Mouse (Mus musculus): ENCODE measurements at regions not wholly inside any gene's neighbourhood (a gene's known extent, or its start where the extent isn't known, plus 50 kb on each side); places are given as distances from the start of the nearest gene placed in this dataset.

DNA sequence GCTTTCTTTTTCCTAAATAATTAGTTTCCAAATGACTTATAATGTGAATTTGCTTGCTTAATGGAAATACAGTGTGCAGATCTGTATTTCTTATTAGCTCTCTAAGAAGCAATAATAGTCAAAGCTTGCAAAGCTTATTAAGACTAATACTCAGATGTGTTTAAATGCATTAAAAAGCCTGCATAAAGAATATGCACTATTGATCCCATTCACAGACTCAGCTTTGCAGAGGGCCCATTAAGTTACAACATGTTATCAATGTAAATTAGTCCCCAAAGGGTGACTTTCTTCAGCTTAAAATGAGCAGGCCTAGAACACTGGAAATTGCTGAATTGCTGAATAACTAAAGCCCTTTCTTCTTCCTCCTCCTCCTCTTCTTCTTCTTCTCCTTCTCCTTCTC lies 78.8 kb upstream of the Sgk1 start:
- H3K27ac ChIP-seq (ENCODE audit: insufficient read depth, low read depth, low read length), result no peak overlapping the region
- no peaks in the 10 kb centered on the region for H3K4me1 ChIP-seq (ENCODE audit: control insufficient read depth, insufficient read depth, insufficient read length, low read length)
- no peaks in the 10 kb centered on the region for H3K36me3 ChIP-seq (ENCODE audit: control insufficient read depth, insufficient read depth, low read length)
- no peaks in the 10 kb centered on the region for H3K27me3 ChIP-seq (ENCODE audit: control insufficient read depth, insufficient read depth, low read length)
- no peak for TF ChIP-seq CTCF (IDR thresholded peaks at IDR 0.05; ENCODE audit: extremely low read depth, insufficient read length, insufficient replicate concordance, low read depth, low read length)
- TF ChIP-seq POLR2A (IDR thresholded peaks at IDR 0.05; ENCODE audit: low read depth, low read length), result no peak
- no peak overlapping the region for H3K4me3 ChIP-seq (ENCODE audit: low read depth, low read length)

DNA sequence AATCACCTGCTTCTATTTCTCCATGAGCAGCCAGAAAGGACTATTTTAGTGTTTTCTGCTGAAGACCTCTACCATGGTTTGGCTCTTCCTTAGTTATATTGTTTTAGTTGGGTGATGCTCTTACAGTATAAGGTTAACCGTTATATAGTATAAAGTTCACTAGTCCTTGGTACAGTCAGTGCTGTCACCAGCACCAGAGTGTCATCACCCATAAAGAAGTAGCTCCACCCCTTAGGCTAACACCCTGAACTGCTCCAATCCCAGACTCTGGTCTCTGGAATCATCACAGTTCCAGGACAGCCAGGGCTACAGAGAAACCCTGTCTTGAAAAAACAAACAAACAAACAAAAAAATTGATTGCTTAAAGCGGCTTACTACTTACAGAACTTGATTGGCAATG lies 77.2 kb upstream of the Sgk1 start:
- H3K27me3 ChIP-seq (ENCODE audit: control insufficient read depth, insufficient read depth, low read length), result no peaks in the 10 kb centered on the region
- H3K4me1 ChIP-seq (ENCODE audit: control insufficient read depth, insufficient read depth, insufficient read length, low read length), result no peaks in the 10 kb centered on the region
- TF ChIP-seq CTCF (IDR thresholded peaks at IDR 0.05; ENCODE audit: extremely low read depth, insufficient read length, insufficient replicate concordance, low read depth, low read length) (no peak), POLR2A (IDR thresholded peaks at IDR 0.05; ENCODE audit: low read depth, low read length) (no peak)
- H3K27ac ChIP-seq (ENCODE audit: insufficient read depth, low read depth, low read length), result no peak overlapping the region
- H3K36me3 ChIP-seq (ENCODE audit: control insufficient read depth, insufficient read depth, low read length), result no peaks in the 10 kb centered on the region
- H3K4me3 ChIP-seq (ENCODE audit: low read depth, low read length), result no peak overlapping the region
- WGBS, result 60% methylated on average over 2 of the region's 2 CpGs

DNA sequence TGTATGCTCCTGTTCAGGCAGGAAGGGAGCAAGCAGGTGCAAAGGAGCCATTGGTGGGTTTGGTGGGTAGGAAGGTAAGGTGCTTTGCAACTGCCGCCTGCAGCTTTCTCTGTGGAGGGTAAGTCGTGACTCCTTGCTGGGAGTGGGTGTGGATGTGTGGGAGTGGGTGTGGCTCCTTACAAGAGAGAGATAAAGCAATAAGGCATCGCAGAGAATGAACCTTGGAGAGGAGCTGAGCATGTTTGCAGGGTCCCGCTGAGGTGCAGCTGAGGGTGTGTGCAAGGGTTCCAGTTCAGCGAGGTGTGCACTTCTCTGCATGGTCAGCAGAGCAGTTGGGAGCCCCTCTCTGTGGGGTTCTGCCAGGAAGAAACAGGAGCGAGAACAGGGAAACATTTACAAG lies 76.4 kb upstream of the Sgk1 start:
- no peak overlapping the region for H3K4me3 ChIP-seq (ENCODE audit: low read depth, low read length)
- H3K27ac ChIP-seq (ENCODE audit: insufficient read depth, low read depth, low read length), result no peak overlapping the region
- no peaks in the 10 kb centered on the region for H3K27me3 ChIP-seq (ENCODE audit: control insufficient read depth, insufficient read depth, low read length)
- no peaks in the 10 kb centered on the region for H3K36me3 ChIP-seq (ENCODE audit: control insufficient read depth, insufficient read depth, low read length)
- WGBS, result 57% methylated on average over 6 of the region's 6 CpGs
- no peak for TF ChIP-seq POLR2A (IDR thresholded peaks at IDR 0.05; ENCODE audit: low read depth, low read length)
- TF ChIP-seq CTCF (IDR thresholded peaks at IDR 0.05; ENCODE audit: extremely low read depth, insufficient read length, insufficient replicate concordance, low read depth, low read length), result no peak
- no peaks in the 10 kb centered on the region for H3K4me1 ChIP-seq (ENCODE audit: control insufficient read depth, insufficient read depth, insufficient read length, low read length)

DNA sequence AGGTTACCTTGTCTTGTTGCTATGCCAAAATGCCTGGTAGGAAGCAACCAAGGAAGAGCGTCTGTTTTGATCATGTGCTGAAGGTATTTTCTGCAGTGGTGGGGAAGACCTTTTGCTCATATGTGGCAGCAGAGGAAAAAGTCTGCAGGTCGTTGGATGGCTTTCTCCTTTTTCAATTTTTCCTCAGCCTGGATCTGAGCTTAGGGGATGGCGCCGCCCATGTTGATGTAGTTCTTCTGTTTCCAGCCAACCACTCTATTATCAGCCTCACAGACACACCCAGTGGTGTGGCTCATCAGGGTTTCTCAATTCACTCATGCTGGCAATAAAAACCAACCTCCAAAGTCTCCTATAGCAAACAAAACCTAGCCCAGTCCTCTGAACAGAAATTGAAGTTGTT lies 75.3 kb upstream of the Sgk1 start:
- Histone ChIP-seq H3K4me1 (ENCODE audit: control insufficient read depth, insufficient read depth, insufficient read length, low read length) (no peaks in the 10 kb centered on the region), H3K27ac (ENCODE audit: insufficient read depth, low read depth, low read length) (no peak overlapping the region), H3K36me3 (ENCODE audit: control insufficient read depth, insufficient read depth, low read length) (no peaks in the 10 kb centered on the region), H3K4me3 (ENCODE audit: low read depth, low read length) (no peak overlapping the region), H3K27me3 (ENCODE audit: control insufficient read depth, insufficient read depth, low read length) (no peaks in the 10 kb centered on the region)
- TF ChIP-seq CTCF (IDR thresholded peaks at IDR 0.05; ENCODE audit: extremely low read depth, insufficient read length, insufficient replicate concordance, low read depth, low read length), result no peak
- no peak for TF ChIP-seq POLR2A (IDR thresholded peaks at IDR 0.05; ENCODE audit: low read depth, low read length)
- WGBS, result 95% methylated on average over 4 of the region's 4 CpGs

DNA sequence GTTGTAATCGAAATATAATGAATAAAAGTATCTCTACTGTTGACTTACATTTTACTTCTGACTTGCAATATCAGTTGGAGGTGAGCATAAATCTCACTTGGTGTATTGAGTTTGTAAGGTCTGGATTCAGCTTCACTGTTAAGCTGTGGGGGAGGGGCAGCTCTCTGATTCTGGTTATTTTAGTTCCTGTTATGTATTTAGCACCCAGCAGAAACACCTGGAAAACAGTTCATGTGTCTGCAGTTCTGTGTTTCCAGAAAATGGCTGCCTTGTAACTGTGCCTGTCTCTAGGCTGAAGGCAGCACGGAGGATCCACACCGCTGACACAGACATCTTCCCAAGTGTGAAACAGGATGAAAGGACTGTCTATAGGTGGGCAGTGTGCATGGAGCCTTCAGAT lies 62.3 kb upstream of the Sgk1 start:
- no peaks in the 10 kb centered on the region for H3K27me3 ChIP-seq (ENCODE audit: control insufficient read depth, insufficient read depth, low read length)
- H3K4me3 ChIP-seq (ENCODE audit: low read depth, low read length), result no peak overlapping the region
- no peaks in the 10 kb centered on the region for H3K36me3 ChIP-seq (ENCODE audit: control insufficient read depth, insufficient read depth, low read length)
- 87% methylated on average over 3 of the region's 3 CpGs for WGBS
- TF ChIP-seq POLR2A (IDR thresholded peaks at IDR 0.05; ENCODE audit: low read depth, low read length), result no peak
- H3K27ac ChIP-seq (ENCODE audit: insufficient read depth, low read depth, low read length), result no peak overlapping the region
- no peaks in the 10 kb centered on the region for H3K4me1 ChIP-seq (ENCODE audit: control insufficient read depth, insufficient read depth, insufficient read length, low read length)

DNA sequence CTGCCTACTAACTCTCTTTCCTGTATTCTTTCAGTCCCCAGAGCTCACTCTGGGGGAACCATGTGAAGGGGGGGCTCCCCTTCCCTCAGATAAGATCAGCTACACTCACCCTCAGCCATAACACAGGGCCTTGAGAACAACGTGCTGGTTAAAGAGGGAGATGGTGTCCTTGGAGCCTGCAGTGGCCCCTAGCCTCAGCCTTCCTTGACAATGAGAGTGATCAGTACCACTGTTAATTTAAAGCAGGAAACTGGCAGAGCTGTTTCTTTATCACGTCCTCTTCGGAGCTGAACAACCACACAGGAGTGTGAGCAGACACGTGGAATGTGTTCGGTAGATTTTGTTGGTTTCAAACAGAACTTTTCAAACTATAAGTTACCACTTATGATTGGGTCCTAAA lies 60.6 kb upstream of the Sgk1 start:
- 85% methylated on average over 5 of the region's 5 CpGs for WGBS
- H3K4me3 ChIP-seq (ENCODE audit: low read depth, low read length), result no peak overlapping the region
- TF ChIP-seq POLR2A (IDR thresholded peaks at IDR 0.05; ENCODE audit: low read depth, low read length) (no peak), CTCF (IDR thresholded peaks at IDR 0.05; ENCODE audit: extremely low read depth, insufficient read length, insufficient replicate concordance, low read depth, low read length) (no peak)
- H3K27ac ChIP-seq (ENCODE audit: insufficient read depth, low read depth, low read length), result no peak overlapping the region
- H3K27me3 ChIP-seq (ENCODE audit: control insufficient read depth, insufficient read depth, low read length), result no peaks in the 10 kb centered on the region
- no peaks in the 10 kb centered on the region for H3K4me1 ChIP-seq (ENCODE audit: control insufficient read depth, insufficient read depth, insufficient read length, low read length)
- H3K36me3 ChIP-seq (ENCODE audit: control insufficient read depth, insufficient read depth, low read length), result no peaks in the 10 kb centered on the region

DNA sequence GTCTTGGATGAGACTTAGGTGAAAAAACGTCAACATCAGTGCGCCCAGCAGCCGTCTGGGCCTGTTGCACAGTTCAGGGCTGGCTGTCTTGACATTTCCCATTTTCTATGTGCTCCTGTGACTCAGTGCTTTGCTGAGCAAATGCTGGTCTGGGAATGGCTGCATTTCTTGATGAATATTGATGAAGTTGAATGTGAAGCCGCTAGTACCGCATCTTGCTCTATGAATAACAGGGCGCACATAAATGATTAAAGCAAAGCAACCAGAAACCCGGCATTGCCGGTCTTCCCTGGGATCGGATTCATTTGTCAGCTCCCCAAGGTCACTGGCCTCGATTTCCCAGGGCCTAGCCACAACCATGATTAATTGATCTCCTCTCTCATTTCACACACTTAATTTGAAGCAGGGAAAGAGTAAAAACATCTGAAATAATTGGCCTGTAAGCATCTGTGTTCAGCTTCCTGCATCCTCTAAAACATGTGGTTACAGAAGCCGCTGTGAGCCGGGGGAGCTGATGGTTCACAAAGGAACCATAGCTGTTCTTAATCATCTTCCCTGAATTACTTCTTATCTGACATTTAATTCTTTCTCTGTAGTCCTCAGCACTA lies 57.5 kb upstream of the Sgk1 start:
- H3K27me3 ChIP-seq (ENCODE audit: control insufficient read depth, insufficient read depth, low read length), result no peaks in the 10 kb centered on the region
- 86% methylated on average over 12 of the region's 12 CpGs for WGBS
- no peak overlapping the region for H3K4me3 ChIP-seq (ENCODE audit: low read depth, low read length)
- no peak for TF ChIP-seq POLR2A (IDR thresholded peaks at IDR 0.05; ENCODE audit: low read depth, low read length)
- TF ChIP-seq CTCF (IDR thresholded peaks at IDR 0.05; ENCODE audit: extremely low read depth, insufficient read length, insufficient replicate concordance, low read depth, low read length), result no peak
- H3K27ac ChIP-seq (ENCODE audit: insufficient read depth, low read depth, low read length), result no peak overlapping the region
- peaks cover 2% of the 10 kb centered on the region; the same call in 1 of the 2 replicates for H3K4me1 ChIP-seq (ENCODE audit: control insufficient read depth, insufficient read depth, insufficient read length, low read length)
- no peaks in the 10 kb centered on the region for H3K36me3 ChIP-seq (ENCODE audit: control insufficient read depth, insufficient read depth, low read length)
